Mouse (Mus musculus): ENCODE measurements around the gene Krt42. TPM values are rescaled to one million over a fixed set of nuclear protein-coding genes. Genes with fewer than 3 reads are reported as not detected.
"Not testable (repeated sequence)": the region's sequence is repeated elsewhere in the genome, so short reads cannot be mapped to it uniquely, and the experiment has no call there.

The Krt42 gene
- total and polyA plus RNA-seq, 2 experiments from 2014 or later: 0.27 TPM; not detected in 1

GRCm38 (mm10) chr11:100312096-100312679 lies 42.5 kb upstream of the Krt42 start:
- Histone ChIP-seq H3K4me2 (ENCODE audit: low read depth, low read length, poor library complexity, severe bottlenecking) (no peak overlapping the region), H3K9ac (replicated peaks; ENCODE audit: low read length, poor library complexity, severe bottlenecking) (no peak overlapping the region), H3K36me3 (ENCODE audit: insufficient read depth, low read length) (no peaks in the 10 kb centered on the region), H3K4me3 (ENCODE audit: low read depth, low read length) (no peak overlapping the region), H3K4me1 (ENCODE audit: insufficient read depth, low read length) (0 out of 2 replicates have a peak, but pooled peaks cover 4% of the 10 kb centered on the region), H3K27ac (ENCODE audit: low read depth, low read length) (no peak overlapping the region), H3K27me3 (ENCODE audit: insufficient read depth, low read length) (no peaks in the 10 kb centered on the region), H3K9me3 (ENCODE audit: low read length) (no peaks in the 10 kb centered on the region)
- DNase-seq (ENCODE audit: low spot score): no peak
- no peak for ATAC-seq (ENCODE audit: low FRiP score)
- WGBS: 30% methylated on average over 5 of the region's 5 CpGs
- peak; percentile 14 for TF ChIP-seq CTCF (IDR thresholded peaks at IDR 0.05)

GRCm38 (mm10) chr11:100311656-100312055 lies 42.0 kb upstream of the Krt42 start:
- Histone ChIP-seq H3K9ac (replicated peaks; ENCODE audit: low read length, poor library complexity, severe bottlenecking) (no peak overlapping the region), H3K36me3 (ENCODE audit: insufficient read depth, low read length) (no peaks in the 10 kb centered on the region), H3K4me2 (ENCODE audit: low read depth, low read length, poor library complexity, severe bottlenecking) (no peak overlapping the region), H3K27ac (ENCODE audit: low read depth, low read length) (no peak overlapping the region), H3K9me3 (ENCODE audit: low read length) (no peaks in the 10 kb centered on the region), H3K4me1 (ENCODE audit: insufficient read depth, low read length) (0 out of 2 replicates have a peak, but pooled peaks cover 4% of the 10 kb centered on the region), H3K27me3 (ENCODE audit: insufficient read depth, low read length) (no peaks in the 10 kb centered on the region), H3K4me3 (ENCODE audit: low read depth, low read length) (no peak overlapping the region)
- no peak for TF ChIP-seq CTCF (IDR thresholded peaks at IDR 0.05)
- ATAC-seq (ENCODE audit: low FRiP score): no peak
- no peak for DNase-seq (ENCODE audit: low spot score)
- 72% methylated on average over 1 of the region's 1 CpGs for WGBS

- H3K4me3 ChIP-seq (ENCODE audit: low read depth, low read length); H3K27ac ChIP-seq (ENCODE audit: low read depth, low read length); H3K4me1 ChIP-seq (ENCODE audit: insufficient read depth, low read length); DNase-seq (ENCODE audit: low spot score); ATAC-seq (ENCODE audit: low FRiP score); H3K9me3 ChIP-seq (ENCODE audit: low read length); H3K9ac ChIP-seq (replicated peaks; ENCODE audit: low read length, poor library complexity, severe bottlenecking); H3K36me3 ChIP-seq (ENCODE audit: insufficient read depth, low read length); H3K4me2 ChIP-seq (ENCODE audit: low read depth, low read length, poor library complexity, severe bottlenecking); H3K27me3 ChIP-seq (ENCODE audit: insufficient read depth, low read length): not testable (repeated sequence)
- 88% methylated on average over 5 of the region's 6 CpGs for WGBS
Observed at GRCm38 (mm10) chr11:100308672-100309071, 39.0 kb upstream of the Krt42 start.

- Histone ChIP-seq H3K9ac (replicated peaks; ENCODE audit: low read length, poor library complexity, severe bottlenecking) (no peak overlapping the region), H3K9me3 (ENCODE audit: low read length) (no peaks in the 10 kb centered on the region), H3K36me3 (ENCODE audit: insufficient read depth, low read length) (no peaks in the 10 kb centered on the region), H3K4me2 (ENCODE audit: low read depth, low read length, poor library complexity, severe bottlenecking) (no peak overlapping the region), H3K27ac (ENCODE audit: low read depth, low read length) (no peak overlapping the region), H3K27me3 (ENCODE audit: insufficient read depth, low read length) (no peaks in the 10 kb centered on the region), H3K4me3 (ENCODE audit: low read depth, low read length) (no peak overlapping the region), H3K4me1 (ENCODE audit: insufficient read depth, low read length) (0 out of 2 replicates have a peak, but pooled peaks cover 4% of the 10 kb centered on the region)
- ATAC-seq (ENCODE audit: low FRiP score) (no peak), DNase-seq (ENCODE audit: low spot score) (no peak)
- 90% methylated on average over 5 of the region's 5 CpGs for WGBS
- TF ChIP-seq CTCF (IDR thresholded peaks at IDR 0.05): no peak
Observed at GRCm38 (mm10) chr11:100307900-100308299, 38.2 kb upstream of the Krt42 start.

GRCm38 (mm10) chr11:100301292-100301691 lies 31.6 kb upstream of the Krt42 start:
- no peak overlapping the region for H3K4me2 ChIP-seq (ENCODE audit: low read depth, low read length, poor library complexity, severe bottlenecking)
- no peak overlapping the region for H3K4me3 ChIP-seq (ENCODE audit: low read depth, low read length)
- WGBS: 89% methylated on average over 5 of the region's 5 CpGs
- no peak for TF ChIP-seq CTCF (IDR thresholded peaks at IDR 0.05)
- no peaks in the 10 kb centered on the region for H3K36me3 ChIP-seq (ENCODE audit: insufficient read depth, low read length)
- ATAC-seq (ENCODE audit: low FRiP score) (no peak), DNase-seq (ENCODE audit: low spot score) (no peak)
- no peaks in the 10 kb centered on the region for H3K4me1 ChIP-seq (ENCODE audit: insufficient read depth, low read length)
- H3K27ac ChIP-seq (ENCODE audit: low read depth, low read length): no peak overlapping the region
- no peaks in the 10 kb centered on the region for H3K9me3 ChIP-seq (ENCODE audit: low read length)
- H3K9ac ChIP-seq (replicated peaks; ENCODE audit: low read length, poor library complexity, severe bottlenecking): no peak overlapping the region
- H3K27me3 ChIP-seq (ENCODE audit: insufficient read depth, low read length): no peaks in the 10 kb centered on the region

GRCm38 (mm10) chr11:100300293-100300692 lies 30.6 kb upstream of the Krt42 start:
- DNase-seq (ENCODE audit: low spot score) (peak; percentile 59), ATAC-seq (ENCODE audit: low FRiP score) (no peak)
- Histone ChIP-seq H3K4me3 (ENCODE audit: low read depth, low read length) (no peak overlapping the region), H3K4me1 (ENCODE audit: insufficient read depth, low read length) (no peaks in the 10 kb centered on the region), H3K36me3 (ENCODE audit: insufficient read depth, low read length) (no peaks in the 10 kb centered on the region), H3K9me3 (ENCODE audit: low read length) (no peaks in the 10 kb centered on the region), H3K27ac (ENCODE audit: low read depth, low read length) (no peak overlapping the region), H3K4me2 (ENCODE audit: low read depth, low read length, poor library complexity, severe bottlenecking) (no peak overlapping the region), H3K27me3 (ENCODE audit: insufficient read depth, low read length) (no peaks in the 10 kb centered on the region), H3K9ac (replicated peaks; ENCODE audit: low read length, poor library complexity, severe bottlenecking) (no peak overlapping the region)
- 6% methylated on average over 5 of the region's 5 CpGs for WGBS
- peak; percentile 96 for TF ChIP-seq CTCF (IDR thresholded peaks at IDR 0.05)
